Mouse (Mus musculus) liver, embryonic 14.5 days (tissue): ENCODE measurements around the gene Nmnat2.

Experiments
- CTCF ChIP-seq: IDR thresholded peaks from 2 replicates; pipeline ENCODE4 v1.5.1; 2016; ENCODE audit warnings: antibody characterized with exemption, low read depth, control low read depth
- EP300 ChIP-seq: IDR thresholded peaks from 2 replicates; pipeline ENCODE4 v1.6.1; 2016; ENCODE audit warnings: antibody characterized with exemption, low read depth

- TF ChIP-seq CTCF = no peak
- no peak for TF ChIP-seq EP300
Measured at GRCm38 (mm10) chr1:153064784-153065390, 110.1 kb downstream of the Nmnat2 start.
